Mouse (Mus musculus) C2C12 (cell line): Measurements from ENCODE around the gene Nsun5. TPM values are rescaled to one million over a fixed set of nuclear protein-coding genes. Genes with fewer than 3 reads are reported as not detected.

ENCODE experiments used
- H3K27me3 ChIP-seq: one replicate; pipeline ENCODE4 v1.6.1; 2011; ENCODE audit not compliant: control insufficient read depth, insufficient read depth, insufficient read length
- H3K36me3 ChIP-seq: one replicate; pipeline ENCODE4 v1.6.1; 2011; ENCODE audit not compliant: control insufficient read depth, insufficient read depth
- H3K4me3 ChIP-seq: one replicate; pipeline ENCODE4 v1.5.1; 2011; ENCODE audit warnings: mild to moderate bottlenecking, control low read depth; ENCODE audit not compliant: poor library complexity, insufficient read depth, severe bottlenecking
- H3K79me2 ChIP-seq: one replicate; pipeline ENCODE4 v1.6.1; 2011; ENCODE audit not compliant: control insufficient read depth, insufficient read depth
- H3K79me3 ChIP-seq: one replicate; pipeline ENCODE4 v1.6.1; 2011; ENCODE audit warnings: low read depth, control low read depth
- H3ac ChIP-seq: one replicate; pipeline ENCODE3; 2011; ENCODE audit warnings: low read depth; ENCODE audit not compliant: control insufficient read depth, insufficient read length
- CEBPB ChIP-seq: IDR thresholded peaks from one replicate; pipeline ENCODE4 v1.6.1; 2011; ENCODE audit warnings: low read depth, mild to moderate bottlenecking, control low read depth, moderate library complexity
- CTCF ChIP-seq: IDR thresholded peaks from one replicate; pipeline ENCODE4 v1.5.1; 2011; ENCODE audit not compliant: control insufficient read depth, insufficient read depth, insufficient read length
- FOSL1 ChIP-seq: IDR thresholded peaks from one replicate; pipeline ENCODE4 v1.8.0; 2011; ENCODE audit warnings: mild to moderate bottlenecking, low read length; ENCODE audit not compliant: poor library complexity, insufficient read depth, severe bottlenecking
- MAX ChIP-seq: IDR thresholded peaks from one replicate; pipeline ENCODE4 v1.6.1; 2011; ENCODE audit warnings: mild to moderate bottlenecking, control low read depth
- MYOD1 ChIP-seq: IDR thresholded peaks from one replicate; pipeline ENCODE4 v1.6.1; 2011; ENCODE audit warnings: low read depth; ENCODE audit not compliant: control insufficient read depth, insufficient read length
- MYOG ChIP-seq: IDR thresholded peaks from one replicate; pipeline ENCODE4 v1.6.1; 2011; ENCODE audit not compliant: control insufficient read depth, insufficient read length; ENCODE audit errors: extremely low read depth
- USF1 ChIP-seq: IDR thresholded peaks from one replicate; pipeline ENCODE4 v1.6.1; 2011; ENCODE audit warnings: low read depth, mild to moderate bottlenecking, control low read depth, moderate library complexity
- polyA plus RNA-seq: library from polyadenylated mRNA; unstranded; fragments of >200 nt; fragmentation: generic; extraction: Trizol; gene quantifications from one replicate; pipeline ENCODE4 v1.2.1, GENCODE M21; 2012; ENCODE audit warnings: missing spikeins

Gene Nsun5
- polyA plus RNA-seq, 1 experiment: 33.0 TPM

DNA sequence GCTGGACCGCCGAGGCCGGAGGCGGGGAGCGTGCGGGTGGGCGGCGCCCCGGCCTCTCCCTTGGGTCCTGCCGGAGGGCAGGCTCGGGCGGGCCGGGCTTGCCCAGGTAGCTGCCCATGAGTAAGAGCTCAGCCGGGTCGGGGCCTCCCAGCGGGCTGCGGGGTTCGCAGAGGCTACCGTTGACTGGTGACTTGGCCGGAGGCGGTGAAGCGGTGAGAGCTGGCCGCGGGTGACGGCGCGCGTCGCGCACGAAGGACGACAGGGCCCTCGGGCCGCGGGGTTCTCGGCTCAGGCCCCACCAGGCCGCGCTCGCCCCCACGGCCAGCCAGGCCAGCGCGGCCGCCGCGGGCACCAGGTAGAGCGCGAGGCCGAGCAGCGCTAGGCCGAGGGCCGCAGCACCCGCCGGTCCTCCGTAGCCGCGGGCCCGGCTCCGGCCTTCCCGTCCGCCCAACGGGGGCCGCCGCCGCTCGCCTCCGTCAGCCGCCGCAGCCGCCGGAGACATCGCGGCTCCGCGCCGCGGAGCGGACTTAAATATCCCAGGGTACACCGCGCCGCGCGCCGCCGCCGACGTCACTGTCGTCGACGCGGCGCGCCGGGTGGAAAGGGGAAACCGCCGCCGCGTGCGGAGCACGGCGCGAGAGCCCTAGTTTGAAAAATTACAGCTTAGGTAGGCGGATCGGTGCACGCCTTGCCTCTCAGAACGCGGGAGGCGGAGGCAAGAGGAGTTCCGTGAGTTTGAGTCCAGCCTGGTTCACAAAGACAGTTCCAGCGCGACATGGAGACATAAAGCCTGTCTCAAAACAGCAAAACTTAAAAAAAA is 24.5 kb downstream of the Nsun5 start, which contains the start of gene Pom121:
TSS of gene Pom121 (minus strand) at position 543 of the 820 bp plus-strand sequence.
- Histone ChIP-seq H3K4me3 (peak within 1 kb of the TSS; percentile 71), H3K36me3 (peaks cover 38% of the 10 kb centered on the region)

DNA sequence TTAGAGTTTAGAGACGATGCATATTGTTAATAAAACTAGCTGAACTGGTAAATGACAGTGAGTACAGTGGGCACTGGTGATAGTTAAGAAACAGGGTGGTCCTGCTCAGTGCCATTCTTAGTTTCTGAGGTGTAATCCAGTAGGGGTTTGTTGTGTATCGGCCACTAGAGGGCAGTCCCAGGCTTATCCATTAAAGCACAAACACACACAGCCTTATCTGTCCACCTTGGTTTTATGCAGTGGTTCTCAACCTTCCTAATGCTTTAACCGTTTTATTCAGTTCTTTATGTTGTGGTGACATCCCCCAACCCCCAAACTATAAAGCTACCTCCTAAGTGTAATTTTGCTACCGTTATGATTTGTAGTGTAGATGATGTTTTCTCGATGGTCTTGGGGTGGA is 26.1 kb downstream of the Nsun5 start:
- Histone ChIP-seq H3K4me3 (no peak overlapping the region), H3K79me2 (peaks cover 33% of the 10 kb centered on the region), H3ac (no peak overlapping the region), H3K79me3 (peaks cover 29% of the 10 kb centered on the region), H3K27me3 (no peaks in the 10 kb centered on the region), H3K36me3 (peaks cover 22% of the 10 kb centered on the region)
- TF ChIP-seq MAX (no peak), CTCF (peak; percentile 48)

More for the DNA sequence above, 24.5 kb downstream of the Nsun5 start, which contains the start of gene Pom121:
- Histone ChIP-seq H3K79me2 (peaks cover 49% of the 10 kb centered on the region), H3K79me3 (peaks cover 38% of the 10 kb centered on the region), H3ac (peak within 1 kb of the TSS; percentile 96), H3K27me3 (no peaks in the 10 kb centered on the region)
- TF ChIP-seq MYOG (no peak), MAX (peak; percentile 100)

DNA sequence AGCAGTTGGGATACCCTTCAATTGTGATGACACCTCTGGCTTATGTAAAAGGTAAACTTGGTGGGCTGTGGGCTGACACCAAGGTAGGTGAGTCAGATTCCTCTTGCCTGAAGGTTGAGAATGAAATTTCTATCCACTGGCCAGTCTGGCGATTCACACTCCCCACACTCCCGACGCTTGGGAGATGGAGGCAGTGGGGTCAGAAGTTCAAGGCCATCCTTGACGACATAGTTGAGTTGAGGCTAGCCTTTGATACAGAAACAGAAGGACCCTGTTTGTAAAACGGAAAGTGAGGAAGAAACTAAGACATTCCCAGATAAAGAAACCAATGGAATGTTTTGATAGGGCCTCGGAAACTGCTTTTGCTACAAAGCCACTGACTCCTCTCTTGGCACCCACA is 29.6 kb downstream of the Nsun5 start:
- no peaks in the 10 kb centered on the region for H3K36me3 ChIP-seq
- no peaks in the 10 kb centered on the region for H3K79me3 ChIP-seq
- H3K79me2 ChIP-seq: no peaks in the 10 kb centered on the region
- H3K4me3 ChIP-seq: no peak overlapping the region
- H3ac ChIP-seq: no peak overlapping the region
- H3K27me3 ChIP-seq: no peaks in the 10 kb centered on the region
- no peak for TF ChIP-seq MAX

GRCm38 (mm10) chr5:135400244-135400643 is 30.5 kb downstream of the Nsun5 start:
- H3K79me3 ChIP-seq: no peaks in the 10 kb centered on the region
- H3K79me2 ChIP-seq: no peaks in the 10 kb centered on the region
- no peaks in the 10 kb centered on the region for H3K36me3 ChIP-seq
- no peak overlapping the region for H3K4me3 ChIP-seq
- no peak overlapping the region for H3ac ChIP-seq
- TF ChIP-seq CEBPB (no peak), USF1 (no peak), FOSL1 (no peak), MAX (no peak), CTCF (peak; percentile 82), MYOD1 (no peak), MYOG (no peak)
- H3K27me3 ChIP-seq: no peaks in the 10 kb centered on the region

DNA sequence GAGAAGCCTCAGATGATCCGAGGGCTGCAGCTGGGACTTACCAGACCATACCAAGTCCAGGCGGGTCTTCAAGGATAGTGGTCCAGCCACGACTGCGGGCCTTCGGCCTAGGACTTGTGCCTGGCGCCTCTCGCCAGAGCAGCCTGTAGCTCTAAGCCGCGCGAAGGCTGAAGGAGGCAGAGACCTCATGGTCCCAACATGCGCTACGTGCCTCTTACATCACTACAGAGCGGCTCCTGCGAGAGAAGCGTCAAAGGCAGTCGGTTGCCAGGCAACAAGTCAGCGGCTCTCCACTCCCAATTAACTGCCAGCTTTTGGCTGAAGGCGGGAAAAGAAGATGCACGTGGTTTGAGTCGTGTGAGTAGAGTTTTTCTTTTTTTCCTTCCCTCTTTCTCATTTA is 34.9 kb downstream of the Nsun5 start:
- no peaks in the 10 kb centered on the region for H3K27me3 ChIP-seq
- H3K79me3 ChIP-seq: no peaks in the 10 kb centered on the region
- no peak for TF ChIP-seq CTCF
- TF ChIP-seq MAX: no peak
- TF ChIP-seq FOSL1: no peak
- no peak for TF ChIP-seq USF1
- TF ChIP-seq MYOG: no peak
- TF ChIP-seq CEBPB: no peak
- TF ChIP-seq MYOD1: no peak
- H3ac ChIP-seq: no peak overlapping the region
- no peaks in the 10 kb centered on the region for H3K79me2 ChIP-seq
- H3K36me3 ChIP-seq: no peaks in the 10 kb centered on the region
- no peak overlapping the region for H3K4me3 ChIP-seq

GRCm38 (mm10) chr5:135405437-135405836 is 35.7 kb downstream of the Nsun5 start:
- H3K4me3 ChIP-seq: no peak overlapping the region

More at GRCm38 (mm10) chr5:135405437-135405836, 35.7 kb downstream of the Nsun5 start:
- Histone ChIP-seq H3K36me3 (no peaks in the 10 kb centered on the region), H3K79me2 (no peaks in the 10 kb centered on the region), H3ac (no peak overlapping the region), H3K79me3 (no peaks in the 10 kb centered on the region), H3K27me3 (no peaks in the 10 kb centered on the region)
- TF ChIP-seq MAX: no peak
- TF ChIP-seq CEBPB: no peak
- no peak for TF ChIP-seq MYOD1
- no peak for TF ChIP-seq MYOG
- TF ChIP-seq USF1: no peak
- no peak for TF ChIP-seq FOSL1
- no peak for TF ChIP-seq CTCF
